Mouse (Mus musculus): ENCODE results near the gene 1700001L19Rik. TPM values are rescaled to one million over a fixed set of nuclear protein-coding genes. Genes with fewer than 3 reads are reported as not detected.

Gene 1700001L19Rik
- total and polyA plus RNA-seq, 3 experiments = not detected

DNA sequence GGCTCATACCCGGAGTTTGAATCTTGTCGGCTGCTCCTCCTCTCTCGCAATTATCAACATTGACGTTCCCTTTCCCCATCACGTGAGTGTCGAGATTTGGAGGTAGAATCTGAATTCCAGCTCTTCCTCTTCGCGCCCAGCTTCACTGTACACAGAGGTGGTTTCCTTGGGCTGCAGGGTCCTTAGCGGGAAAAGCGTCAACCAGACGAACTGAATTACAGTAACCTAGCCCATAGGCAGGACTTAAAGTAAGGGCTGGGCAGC lies 14.8 kb upstream of the 1700001L19Rik start:
- H3K4me1 ChIP-seq (ENCODE audit: control insufficient read depth in 1 of 2, insufficient read depth in 2 of 2) = peaks cover 3 to 43% of the 10 kb centered on the region in 2 experiments; a peak in 3 of 4 replicates
- H3K4me3 ChIP-seq (replicated peaks in 1 of 3; ENCODE audit: low read depth in 2 of 3, low read length in 2 of 3, poor library complexity in 1 of 3) = peak overlapping the region; percentile 65 to 95 (median 90)
- H3K27me3 ChIP-seq (replicated peaks) = no peaks in the 10 kb centered on the region
- TF ChIP-seq ZMIZ1 (IDR thresholded peaks at IDR 0.05; ENCODE audit: low read depth, low read length) (no peak), ETS1 (conservative IDR thresholded peaks at IDR 0.05; ENCODE audit: low read depth, low read length) (no peak), ZC3H11A (IDR thresholded peaks at IDR 0.05; ENCODE audit: low read depth, low read length) (no peak), E2F4 (IDR thresholded peaks at IDR 0.05; ENCODE audit: insufficient replicate concordance, low read depth, low read length) (no peak), CHD2 (IDR thresholded peaks at IDR 0.05; ENCODE audit: low read length) (no peak), HCFC1 (IDR thresholded peaks at IDR 0.05; ENCODE audit: low read depth, low read length) (no peak), SMC3 (IDR thresholded peaks at IDR 0.05; ENCODE audit: low read depth, low read length) (no peak), BHLHE40 (IDR thresholded peaks at IDR 0.05; ENCODE audit: low read depth, low read length) (peak; percentile 41; the same call in 1 of the 2 replicates)
- in situ Hi-C loops (cut with MboI; ENCODE audit: low pct_ligation_motif_present, low pct_unique_long_range_greater_than_20kb, low sequenced_read_pairs) (loop anchor here (10.0 to 25.0 kb wide), 2 partner anchors 872 to 1230 kb away; partner anchors contain the start of gene Med10), dilution Hi-C loops (cut with MboI; ENCODE audit: extremely low pct_ligation_motif_present, extremely low pct_unique_long_range_greater_than_20kb, low sequenced_read_pairs) (no loop called here)
- H3K27ac ChIP-seq (ENCODE audit: insufficient read depth, low read depth) = no peak overlapping the region
- no peaks in the 10 kb centered on the region for H3K9me3 ChIP-seq (replicated peaks; ENCODE audit: low read length)
- DNase-seq (ENCODE audit: extremely low read depth) = peak; percentile 22
- peak overlapping the region; percentile 72 for H3K9ac ChIP-seq (ENCODE audit: insufficient read depth, low read depth)
- peaks cover 49 to 69% of the 10 kb centered on the region in 2 experiments for H3K36me3 ChIP-seq (replicated peaks in 1 of 2; ENCODE audit: control insufficient read depth in 1 of 2, insufficient read depth in 1 of 2, low read length in 1 of 2)
- H3K79me2 ChIP-seq (replicated peaks; ENCODE audit: control insufficient read depth, extremely low read depth, insufficient read depth, poor library complexity, severe bottlenecking) = peaks cover 38% of the 10 kb centered on the region
- H3K4me2 ChIP-seq (ENCODE audit: insufficient read depth, low read depth, poor library complexity, severe bottlenecking) = peak overlapping the region; percentile 48

DNA sequence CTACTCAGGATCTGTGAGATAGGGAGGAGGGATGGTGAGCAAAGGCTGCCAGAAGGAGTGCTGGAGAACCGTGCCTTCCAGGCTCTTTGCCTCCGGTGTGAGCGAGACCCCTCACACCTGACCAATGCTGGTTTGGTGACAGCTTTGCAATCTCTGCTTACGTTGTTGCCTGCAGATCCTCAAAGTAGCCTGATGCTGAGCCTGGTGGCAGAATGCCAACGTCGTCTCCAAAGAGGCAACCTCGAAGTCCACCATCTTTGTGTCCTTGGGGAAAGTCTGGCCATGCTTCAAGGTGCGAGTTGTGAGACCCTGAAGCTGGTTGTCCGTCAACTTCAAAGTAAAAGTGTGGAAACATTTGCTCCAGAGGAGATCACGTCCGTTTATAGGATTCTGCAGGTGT lies 13.3 kb upstream of the 1700001L19Rik start:
- in situ Hi-C loops (cut with MboI; ENCODE audit: low pct_ligation_motif_present, low pct_unique_long_range_greater_than_20kb, low sequenced_read_pairs) = loop anchor here (10.0 to 25.0 kb wide), 2 partner anchors 871 to 1228 kb away; partner anchors contain the start of gene Med10
- Histone ChIP-seq H3K36me3 (replicated peaks in 1 of 2; ENCODE audit: control insufficient read depth in 1 of 2, insufficient read depth in 1 of 2, low read length in 1 of 2) (peaks cover 53 to 70% of the 10 kb centered on the region in 2 experiments), H3K9ac (ENCODE audit: insufficient read depth, low read depth) (no peak overlapping the region), H3K4me1 (ENCODE audit: control insufficient read depth in 1 of 2, insufficient read depth in 2 of 2) (peaks cover 3 to 58% of the 10 kb centered on the region in 2 experiments; a peak in 3 of 4 replicates), H3K9me3 (replicated peaks; ENCODE audit: low read length) (no peaks in the 10 kb centered on the region), H3K27ac (ENCODE audit: insufficient read depth, low read depth) (no peak overlapping the region), H3K79me2 (replicated peaks; ENCODE audit: control insufficient read depth, extremely low read depth, insufficient read depth, poor library complexity, severe bottlenecking) (peaks cover 38% of the 10 kb centered on the region), H3K4me2 (ENCODE audit: insufficient read depth, low read depth, poor library complexity, severe bottlenecking) (no peak overlapping the region), H3K4me3 (replicated peaks in 1 of 3; ENCODE audit: low read depth in 2 of 3, low read length in 2 of 3, poor library complexity in 1 of 3) (no peak overlapping the region), H3K27me3 (replicated peaks) (no peaks in the 10 kb centered on the region)
- dilution Hi-C loops (cut with MboI; ENCODE audit: extremely low pct_ligation_motif_present, extremely low pct_unique_long_range_greater_than_20kb, low sequenced_read_pairs) = no loop called here
- TF ChIP-seq ELF1 (IDR thresholded peaks at IDR 0.05; ENCODE audit: low read depth, low read length) = no peak
- no peak for TF ChIP-seq TBP (conservative IDR thresholded peaks at IDR 0.05; ENCODE audit: low read depth, low read length)
- TF ChIP-seq ETS1 (conservative IDR thresholded peaks at IDR 0.05; ENCODE audit: low read depth, low read length) = no peak
- no peak for TF ChIP-seq NELFE (IDR thresholded peaks at IDR 0.05; ENCODE audit: low read depth, low read length)
- no peak for TF ChIP-seq USF1 (IDR thresholded peaks at IDR 0.05; ENCODE audit: low read depth, low read length)
- TF ChIP-seq MEF2A (IDR thresholded peaks at IDR 0.05; ENCODE audit: borderline replicate concordance, low read depth, low read length) = no peak
- no peak for TF ChIP-seq CHD2 (IDR thresholded peaks at IDR 0.05; ENCODE audit: low read length)
- no peak for TF ChIP-seq GABPA (IDR thresholded peaks at IDR 0.05; ENCODE audit: insufficient replicate concordance, low read depth, low read length)
- no peak for TF ChIP-seq SIN3A (IDR thresholded peaks at IDR 0.05; ENCODE audit: low read length)
- TF ChIP-seq MAZ (IDR thresholded peaks at IDR 0.05; ENCODE audit: low read depth, low read length) = no peak
- TF ChIP-seq BHLHE40 (IDR thresholded peaks at IDR 0.05; ENCODE audit: low read depth, low read length) = no peak
- TF ChIP-seq MAX (IDR thresholded peaks at IDR 0.05; ENCODE audit: low read length) = no peak
- TF ChIP-seq NRF1 (IDR thresholded peaks at IDR 0.05; ENCODE audit: low read depth, low read length) = no peak
- TF ChIP-seq ZC3H11A (IDR thresholded peaks at IDR 0.05; ENCODE audit: low read depth, low read length) = no peak
- TF ChIP-seq CHD1 (IDR thresholded peaks at IDR 0.05; ENCODE audit: low read depth, low read length) = no peak
- TF ChIP-seq SMC3 (IDR thresholded peaks at IDR 0.05; ENCODE audit: low read depth, low read length) = no peak
- TF ChIP-seq RAD21 (IDR thresholded peaks at IDR 0.05; ENCODE audit: low read depth, low read length) = no peak
- no peak for DNase-seq (ENCODE audit: extremely low read depth)

All from CH12.LX (cell line).